Mouse (Mus musculus) retina, adult 2 months (tissue): ENCODE results near the gene Rora.

Source experiments
- DNase-seq: peaks from one replicate; pipeline ENCODE4 v3.0.0-alpha.2; 2012; ENCODE audit warnings: low read depth, low spot score

The Rora gene

DNA sequence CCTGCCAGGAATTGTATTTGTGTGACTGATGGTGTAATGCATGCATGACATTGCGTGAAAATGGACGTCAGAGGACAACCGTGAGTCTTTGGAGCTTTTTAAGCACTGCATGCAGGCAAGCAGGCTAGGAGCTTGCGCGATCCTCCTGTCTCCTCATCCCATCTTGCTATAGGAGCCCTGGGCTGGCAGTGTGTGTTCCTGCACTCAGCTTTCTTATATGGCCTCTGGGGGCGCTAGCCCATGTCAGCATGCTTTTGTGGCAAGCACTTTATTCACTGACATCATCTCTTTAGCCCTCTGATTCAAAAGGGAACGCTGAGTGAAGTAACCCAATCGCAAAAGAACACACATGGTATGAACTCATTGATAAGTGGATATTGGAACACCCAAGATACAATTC is 105.7 kb downstream of the Rora start:
- DNase-seq = no peak

DNA sequence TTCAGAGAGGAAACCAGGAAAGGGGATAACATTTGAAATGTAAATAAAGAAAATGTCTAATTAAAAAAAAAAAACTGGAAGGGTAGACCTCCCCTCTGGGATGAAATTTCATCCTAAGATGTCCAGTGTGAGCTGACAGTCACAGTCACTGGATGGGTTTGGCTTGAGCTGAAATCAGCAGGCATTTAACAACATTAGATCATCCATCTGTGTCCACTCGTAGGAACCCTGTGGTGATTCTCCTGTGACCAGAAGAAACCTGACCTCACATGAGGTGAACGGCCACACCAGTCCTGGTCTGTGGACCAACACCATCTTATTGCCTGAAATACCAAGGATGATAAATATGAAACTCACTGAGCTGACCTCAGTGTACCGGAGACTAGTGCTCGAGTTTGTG is 106.7 kb downstream of the Rora start:
- DNase-seq = no peak

DNA sequence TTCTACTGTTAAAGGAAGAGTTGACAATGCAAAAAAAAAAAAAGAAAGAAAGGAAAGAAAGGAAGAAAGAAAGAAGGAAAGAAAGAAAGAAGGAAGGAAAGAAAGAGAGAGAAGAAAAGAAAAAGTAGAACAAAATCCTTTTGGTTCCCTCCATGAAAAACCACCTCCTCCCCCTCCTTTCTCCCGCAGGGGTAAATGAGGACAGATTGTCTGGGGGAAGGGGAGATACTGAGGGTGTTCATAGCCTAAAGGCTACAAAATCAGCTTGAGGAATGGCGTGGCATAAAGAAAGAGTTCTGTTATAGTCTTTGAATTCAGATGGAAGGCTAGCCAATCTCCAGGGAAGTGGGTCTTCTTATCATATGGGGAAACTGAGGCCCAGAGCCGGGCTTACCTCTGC is 107.3 kb downstream of the Rora start:
- DNase-seq = no peak

DNA sequence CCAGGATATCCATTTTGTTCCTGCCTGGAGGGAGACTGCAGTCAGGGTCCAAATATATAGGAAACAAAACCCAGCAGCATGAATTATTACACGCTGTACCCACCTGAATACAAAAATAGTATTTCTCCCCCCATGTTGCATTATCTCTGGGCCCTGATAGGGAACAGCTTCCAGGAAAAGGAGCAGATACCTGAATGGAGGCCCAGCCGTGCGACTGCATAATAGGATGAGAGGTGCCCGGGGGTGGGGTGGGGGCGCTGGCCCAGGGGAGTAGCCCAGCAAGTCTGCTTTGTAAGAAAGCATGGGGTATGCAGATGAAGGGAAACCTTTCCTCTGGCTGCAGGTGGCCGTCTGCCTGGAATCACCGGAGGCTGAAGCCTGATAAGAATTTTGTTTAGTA is 108.1 kb downstream of the Rora start:
- DNase-seq = no peak

DNA sequence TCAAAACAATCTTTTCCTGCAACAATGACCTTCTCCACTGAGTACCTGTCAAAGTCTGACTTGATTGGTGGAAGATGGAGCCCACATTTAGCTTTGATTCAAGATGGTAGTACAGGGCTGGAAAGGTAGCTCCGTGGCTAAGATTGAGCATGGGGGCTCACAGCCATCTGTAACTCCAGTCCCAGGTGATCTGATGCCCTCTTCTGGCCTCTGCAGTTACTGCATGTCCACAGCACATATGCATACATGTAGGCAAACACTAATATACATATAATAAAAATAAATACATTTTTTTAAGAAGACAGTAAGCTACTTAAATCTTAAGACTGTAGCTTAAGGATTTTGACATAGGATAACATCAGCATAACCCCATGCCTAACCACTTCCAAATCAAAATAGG is 112.0 kb downstream of the Rora start:
- no peak for DNase-seq

DNA sequence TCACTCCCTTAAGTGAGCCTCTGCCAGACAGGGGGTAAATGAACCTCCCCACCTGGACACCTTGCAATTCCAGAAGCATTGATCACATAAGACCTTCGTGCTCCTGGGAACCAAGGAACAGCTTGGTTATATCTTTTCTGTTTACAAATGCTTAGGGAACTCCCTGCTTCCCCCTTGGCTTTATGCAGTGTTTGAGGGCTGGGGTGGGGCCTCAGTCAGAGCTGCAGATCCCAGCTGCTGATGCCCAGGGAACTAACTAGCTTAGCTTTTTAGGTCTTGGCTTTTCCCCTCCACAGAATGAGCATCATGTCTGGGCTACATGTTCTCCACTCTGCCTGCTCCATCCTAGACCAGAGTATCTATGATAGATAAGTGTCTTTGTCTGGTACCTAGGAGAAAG is 116.1 kb downstream of the Rora start:
- DNase-seq = no peak

DNA sequence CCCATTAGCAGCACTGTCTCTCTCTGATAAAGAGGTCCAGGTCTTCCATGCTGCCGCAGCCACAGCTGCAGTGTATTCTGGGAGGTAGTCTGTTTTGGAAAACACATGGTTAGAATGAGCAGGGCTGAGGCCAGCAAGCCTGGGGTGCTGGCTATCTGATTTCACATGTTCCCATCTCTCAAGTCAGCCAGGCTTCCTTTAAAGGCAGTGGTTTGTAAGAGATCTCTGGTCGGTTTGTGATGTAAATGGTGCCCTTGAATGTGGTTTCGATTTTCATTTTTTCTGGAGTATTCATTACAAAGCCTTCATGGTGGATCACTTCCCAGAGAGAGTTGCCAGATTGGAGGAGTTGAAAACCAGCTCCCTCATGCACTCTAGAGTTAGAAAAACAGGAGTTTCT is 117.8 kb downstream of the Rora start:
- no peak for DNase-seq

DNA sequence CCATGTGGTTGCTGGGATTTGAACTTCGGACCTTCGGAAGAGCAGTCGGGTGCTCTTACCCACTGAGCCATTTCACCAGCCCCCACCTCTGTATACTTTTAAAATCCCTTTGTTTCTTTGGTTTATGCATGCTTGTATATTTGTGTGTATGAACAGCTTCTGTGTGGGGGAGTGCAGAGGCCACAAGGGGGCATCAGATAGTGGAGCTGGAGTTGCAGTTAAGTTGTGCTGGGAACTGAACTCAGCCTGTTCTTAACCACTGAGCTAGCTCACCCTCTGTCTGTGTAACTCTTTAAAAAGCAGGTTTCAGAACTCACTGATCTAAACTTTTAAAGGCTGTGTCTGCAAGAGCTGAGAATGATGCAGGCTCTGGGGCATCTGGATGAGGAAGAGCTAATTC is 120.2 kb downstream of the Rora start:
- no peak for DNase-seq

DNA sequence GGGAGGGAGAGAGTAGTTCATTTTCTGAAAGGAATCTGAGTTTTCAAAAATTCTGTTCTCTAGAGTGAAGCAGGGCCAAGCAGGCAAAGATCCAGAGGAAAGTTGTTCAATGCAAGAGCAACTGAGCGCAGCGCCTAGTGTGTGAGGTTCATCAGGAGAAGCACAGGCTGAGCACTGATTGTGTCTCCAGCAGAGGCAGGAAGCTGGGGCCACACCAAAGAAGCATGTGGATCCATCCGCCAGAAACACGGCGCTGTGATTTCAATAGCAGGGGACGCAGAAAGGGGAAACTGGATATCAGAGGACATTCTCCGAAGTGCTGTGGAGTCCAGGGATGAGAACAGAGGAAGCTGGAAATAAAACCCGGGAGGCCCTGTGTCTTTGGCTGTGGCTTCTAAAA is 128.4 kb downstream of the Rora start:
- DNase-seq = no peak

DNA sequence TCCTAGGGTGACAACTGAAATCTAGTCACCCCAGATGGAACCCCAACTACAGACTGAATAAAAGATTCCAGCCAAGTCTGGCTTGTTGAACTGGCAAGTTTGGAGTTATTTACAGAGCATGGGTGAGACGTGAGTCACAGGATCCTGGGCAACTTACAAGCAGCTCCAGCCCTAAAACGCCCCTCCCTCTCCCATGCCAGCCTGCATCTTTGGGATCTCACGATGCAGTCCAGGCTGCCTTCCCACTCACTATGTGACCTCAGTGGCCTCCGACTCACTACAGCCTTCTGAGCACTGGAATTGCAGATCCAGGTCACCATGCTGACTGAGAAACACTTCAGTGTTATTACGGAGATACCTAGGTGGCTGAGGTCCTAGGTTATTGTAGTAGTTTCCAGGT is 129.0 kb downstream of the Rora start:
- DNase-seq = no peak

DNA sequence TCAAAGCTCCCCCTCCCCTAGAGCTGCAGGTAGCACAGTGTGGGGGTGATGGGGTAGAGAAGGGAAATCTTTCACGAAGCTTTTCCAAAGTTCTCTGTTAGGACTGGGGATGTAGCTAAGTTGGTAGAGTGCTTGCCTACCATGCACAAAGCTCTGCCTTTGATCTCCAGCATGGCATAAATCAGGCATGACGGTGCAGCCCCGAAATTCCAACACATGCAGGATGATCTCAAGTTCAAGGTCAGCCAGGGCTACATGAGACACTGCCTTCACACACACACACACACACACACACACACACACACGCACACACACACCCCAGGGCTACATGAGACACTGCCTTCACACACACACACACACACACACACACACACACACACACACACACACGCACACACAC is 129.7 kb downstream of the Rora start:
- DNase-seq = no peak

DNA sequence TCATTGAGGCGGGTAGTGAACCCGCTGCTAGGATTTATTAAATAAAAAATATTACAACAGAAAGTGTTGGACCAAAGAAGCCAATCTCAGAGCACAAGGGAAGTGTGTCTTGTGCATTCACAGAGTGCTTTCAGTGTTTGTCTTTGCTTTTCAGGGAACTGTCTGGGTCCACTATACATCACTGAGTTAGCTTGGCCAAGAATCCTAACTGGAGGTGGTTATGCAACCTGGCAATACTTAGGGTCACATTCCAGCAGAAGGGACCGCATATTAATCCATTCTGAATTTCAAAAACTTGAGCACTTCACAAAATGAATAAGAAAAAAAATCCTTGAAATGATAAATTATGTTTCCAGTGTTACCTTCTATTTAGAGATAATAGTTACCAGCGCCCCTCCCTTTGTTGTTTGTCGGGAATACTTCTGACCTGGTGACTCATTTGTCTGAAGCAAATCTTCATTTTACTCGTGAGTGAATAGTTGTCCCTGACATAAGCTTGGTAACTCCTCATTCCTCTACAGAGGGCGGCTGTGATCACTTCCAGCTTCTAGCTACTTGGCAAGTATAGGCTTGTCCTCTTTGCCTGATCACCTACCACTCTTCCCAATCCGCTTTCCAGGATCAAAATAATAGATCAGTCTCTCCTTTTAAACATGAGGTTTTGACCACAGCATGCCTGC is 133.2 kb downstream of the Rora start:
- no peak for DNase-seq

DNA sequence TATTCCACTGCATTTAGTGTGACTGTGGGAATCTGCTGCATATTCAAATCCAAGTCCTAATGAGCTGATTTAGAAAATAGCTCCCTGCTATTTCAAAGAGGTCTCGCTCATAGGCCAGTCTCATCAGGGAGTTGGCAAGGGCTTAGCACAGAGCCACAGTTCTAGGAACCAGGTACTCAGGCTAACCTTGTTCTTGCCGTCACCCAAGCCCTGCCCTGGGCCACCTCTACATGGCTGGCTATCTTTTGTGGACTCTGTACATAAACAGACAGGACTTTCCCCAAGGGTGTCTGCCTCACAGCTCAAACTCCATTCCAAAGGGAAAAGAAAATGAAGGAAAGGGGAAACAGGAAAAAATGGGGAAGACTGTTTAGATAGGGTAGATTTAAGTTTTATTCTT is 134.1 kb downstream of the Rora start:
- no peak for DNase-seq

DNA sequence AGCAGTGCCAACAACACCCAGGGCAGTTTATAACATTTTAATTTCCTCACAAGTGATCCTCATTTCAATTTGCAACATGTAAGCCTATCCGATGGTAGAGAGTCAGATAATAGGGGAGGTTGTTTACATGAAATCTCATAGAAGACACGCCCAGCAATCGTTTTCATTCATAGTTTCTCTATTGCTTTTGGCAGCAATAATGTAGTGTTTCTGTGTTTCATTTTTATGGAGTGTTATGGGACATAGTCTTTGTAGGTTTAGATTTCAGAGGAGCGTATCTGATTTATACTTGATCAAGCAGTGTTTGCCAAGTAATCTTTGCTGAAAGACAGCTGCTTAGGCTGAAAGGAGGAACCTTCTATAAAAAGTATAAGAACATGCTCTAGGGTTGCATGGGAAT is 137.3 kb downstream of the Rora start:
- no peak for DNase-seq

DNA sequence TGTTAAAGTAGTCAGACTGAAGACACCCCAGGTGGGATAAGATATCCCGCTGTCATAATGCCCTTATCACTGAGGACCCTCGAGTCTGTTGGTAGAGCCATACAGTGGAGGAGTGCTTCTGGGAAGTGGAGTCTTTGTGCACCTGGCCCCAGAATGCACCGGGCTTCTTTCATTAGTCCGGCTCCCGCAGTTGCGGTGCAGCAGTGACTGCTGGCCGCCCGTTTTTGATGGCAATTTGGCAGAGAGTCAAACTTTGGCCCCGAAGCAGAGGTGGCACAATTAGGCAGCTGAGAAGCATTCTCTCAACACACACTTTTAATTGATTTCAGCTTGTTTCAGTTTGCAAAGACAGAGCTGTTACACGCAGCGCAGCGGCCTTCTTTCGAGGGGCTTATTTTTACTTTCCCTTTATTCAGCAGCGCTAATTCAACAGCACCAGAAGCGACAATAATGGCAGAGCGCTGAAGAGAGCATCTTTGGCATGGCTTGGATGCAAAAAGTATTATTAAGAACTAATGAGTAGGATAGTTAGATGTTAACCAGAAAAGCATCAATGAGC is 138.5 kb downstream of the Rora start:
- no peak for DNase-seq

DNA sequence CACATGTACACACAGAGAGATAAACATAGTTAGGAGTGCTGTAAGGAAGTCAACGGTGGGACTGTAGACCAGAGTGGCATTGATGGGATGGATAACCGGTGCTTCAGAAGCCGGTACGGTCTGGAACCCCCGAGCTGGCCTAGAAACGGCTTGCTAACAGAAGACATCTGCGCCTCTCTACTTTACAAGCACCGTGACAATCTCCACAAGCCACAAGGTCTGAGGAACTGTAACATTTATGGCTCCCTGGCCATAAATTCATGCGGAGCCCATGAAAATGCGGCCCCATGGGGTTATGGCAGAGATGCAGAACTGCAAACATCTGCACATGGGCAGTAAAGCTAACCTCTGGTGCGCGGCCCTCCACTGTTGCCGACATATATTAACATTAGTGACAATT is 141.7 kb downstream of the Rora start:
- DNase-seq = no peak

DNA sequence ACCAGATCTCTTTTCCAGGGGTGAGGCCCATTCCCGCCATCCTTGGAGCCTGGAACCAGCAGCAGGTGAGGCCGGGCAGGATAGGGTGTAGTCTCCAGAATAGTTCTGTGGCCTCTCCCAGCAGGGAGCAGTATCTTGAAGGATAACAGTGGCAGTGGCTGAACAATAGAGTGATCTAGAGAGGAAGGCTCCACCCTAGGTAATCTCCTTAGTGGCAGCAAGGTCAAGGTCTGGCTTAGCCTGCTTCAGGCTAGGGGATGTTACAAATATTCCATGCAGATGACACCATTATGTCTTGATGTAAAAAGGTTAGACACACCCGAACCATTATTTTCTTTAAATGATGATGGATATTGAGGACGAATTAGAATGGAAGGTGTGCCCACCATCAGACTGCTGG is 144.6 kb downstream of the Rora start:
- DNase-seq = no peak

DNA sequence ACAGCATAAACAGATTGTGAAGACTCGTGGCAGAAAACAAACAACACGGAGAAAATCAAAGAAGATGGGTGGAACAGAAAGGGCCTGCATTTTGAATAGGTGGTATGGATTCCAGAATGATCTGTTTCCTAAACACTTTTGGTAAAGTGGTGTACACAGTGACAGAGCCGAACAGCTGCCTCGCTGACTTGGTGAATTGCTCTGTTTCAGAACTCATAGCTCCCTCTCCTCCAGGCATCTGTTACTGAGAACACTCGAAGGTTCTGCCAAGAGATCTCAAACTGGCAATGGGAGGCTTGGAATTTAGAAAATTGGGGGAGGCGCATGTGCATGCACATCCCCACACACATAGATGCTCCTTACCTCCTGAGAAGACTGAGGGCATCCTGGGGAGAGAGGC is 145.5 kb downstream of the Rora start:
- DNase-seq = no peak

DNA sequence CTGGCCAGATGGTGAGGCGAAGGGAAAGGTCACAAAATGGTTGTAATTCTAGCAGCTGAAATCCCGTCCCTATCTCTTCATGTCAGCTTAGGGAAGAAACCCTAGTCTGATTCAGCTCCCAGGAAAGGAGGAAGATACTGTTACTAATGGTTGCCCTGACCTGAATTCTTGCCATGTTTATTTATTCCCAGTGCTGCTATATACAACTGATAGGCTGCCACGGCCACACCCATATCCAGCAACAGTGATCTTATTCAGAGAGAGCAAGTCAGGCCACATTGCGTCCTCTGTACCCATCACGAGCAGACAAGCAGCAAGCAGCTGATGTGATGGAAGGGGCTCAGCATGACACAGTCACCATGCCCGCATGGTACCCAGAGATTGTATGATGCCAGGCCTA is 150.6 kb downstream of the Rora start:
- DNase-seq = no peak

DNA sequence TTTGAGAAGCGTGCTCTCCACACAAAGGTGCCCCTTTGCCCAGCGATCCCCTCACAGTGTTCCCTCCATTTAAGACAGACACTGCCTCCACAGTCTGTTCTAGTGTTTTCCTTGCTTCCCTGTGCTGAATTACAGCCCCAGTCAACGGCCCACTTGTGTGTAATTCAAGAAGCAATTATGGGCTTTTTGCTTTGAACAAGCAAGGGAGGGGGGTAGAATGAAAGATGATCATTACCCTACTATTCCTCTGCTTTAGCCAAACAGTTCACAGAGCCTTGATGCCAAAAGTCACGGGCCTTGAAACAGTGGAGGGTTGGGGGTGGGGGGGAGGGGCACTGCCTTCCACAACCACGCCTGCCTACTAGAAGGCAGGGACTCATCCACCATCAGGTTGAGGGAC is 152.2 kb downstream of the Rora start:
- DNase-seq = no peak

DNA sequence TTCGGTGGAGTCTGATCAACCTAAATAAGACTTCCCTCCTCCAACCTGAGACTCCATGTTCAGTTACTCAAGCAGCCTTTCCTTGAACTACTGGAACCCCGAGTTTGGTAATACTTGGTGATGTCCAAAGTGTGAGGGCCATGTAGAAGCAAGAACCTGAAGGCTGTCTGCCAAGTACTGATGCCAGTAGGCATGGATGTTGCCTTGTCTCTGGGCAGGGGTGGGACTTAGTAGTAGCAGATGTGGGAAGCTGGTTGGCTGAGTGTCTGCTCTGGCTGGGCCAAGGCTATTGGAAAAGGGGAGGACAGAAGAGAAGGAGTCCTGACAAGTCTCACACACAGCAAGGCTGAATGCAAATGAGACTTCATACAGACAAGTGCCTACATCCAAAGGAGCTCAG is 154.1 kb downstream of the Rora start:
- DNase-seq = no peak

DNA sequence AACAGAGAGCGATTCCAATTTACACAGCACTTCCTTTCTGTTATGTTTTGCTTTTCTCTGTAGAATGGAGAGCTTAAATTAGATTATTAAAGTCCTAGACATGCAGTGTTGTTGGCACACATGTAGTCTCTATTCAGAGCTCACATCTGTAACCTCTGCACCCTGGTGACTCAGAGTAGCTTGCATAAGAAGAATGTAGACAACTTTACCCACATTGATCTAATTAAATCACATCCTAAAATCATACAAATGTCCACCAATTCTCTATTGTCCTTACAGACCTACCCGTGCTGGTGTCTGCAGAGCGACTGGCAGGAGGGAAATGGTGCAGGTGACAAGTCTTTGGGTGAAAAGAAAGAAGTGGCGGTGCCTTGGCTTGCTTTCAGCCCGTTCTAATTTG is 155.9 kb downstream of the Rora start:
- DNase-seq = no peak

DNA sequence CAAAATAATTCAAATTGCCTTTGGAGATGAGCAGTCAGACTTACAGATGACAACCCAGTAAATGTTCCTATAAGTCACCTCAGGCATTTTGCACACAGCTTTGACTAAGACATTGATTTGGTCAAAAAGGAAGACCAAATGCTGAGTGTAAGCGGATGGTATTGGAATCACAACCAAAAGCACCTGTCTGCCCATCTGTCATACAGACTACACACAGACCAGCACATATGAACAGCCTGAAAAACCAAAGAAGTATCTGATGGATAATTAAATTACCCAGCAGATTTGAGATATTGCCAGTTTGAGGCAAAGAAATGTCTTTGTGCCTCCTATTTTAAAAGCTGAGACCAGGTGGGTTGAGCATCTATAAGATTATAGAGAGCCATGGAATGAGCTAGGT is 161.1 kb downstream of the Rora start:
- no peak for DNase-seq

DNA sequence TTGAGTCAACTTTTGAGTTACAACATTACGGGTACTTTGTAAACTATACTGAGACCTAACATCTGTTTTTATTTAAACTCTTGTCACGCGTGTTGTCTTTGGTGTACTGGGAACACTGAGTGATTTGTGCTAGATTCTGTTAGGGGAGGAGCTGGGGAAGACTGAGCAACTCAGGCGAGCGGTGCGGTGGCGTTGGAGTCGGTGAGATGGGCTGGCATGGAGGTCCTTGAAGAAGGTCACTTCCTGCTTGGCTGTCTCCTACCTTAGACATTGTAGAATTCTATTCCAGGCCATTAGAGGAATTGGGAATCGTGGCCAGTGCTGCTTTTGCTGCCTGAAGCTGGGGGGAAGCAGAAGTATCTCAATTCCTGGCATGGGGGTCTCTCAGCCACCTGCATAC is 162.3 kb downstream of the Rora start:
- no peak for DNase-seq
